In genomic region chr11:82850259-82850658, GRCm38 (mm10) we compare ENCODE assay signal across 20 mouse cellular contexts. TPM values are rescaled to one million over a fixed set of nuclear protein-coding genes. Genes with fewer than 3 reads are reported as not detected.
DNase-seq lines count a peak whose midpoint lies in the region; ATAC-seq and TF ChIP-seq lines count a peak whose summit lies in the region.
"Had no signal": no experiment of that assay in that cellular context is flagged by ENCODE, and none has a peak within 500 bp of the region (broad histone marks: within the 10 kb centered on the region; RNA-seq: fewer than 3 reads in every experiment).

No protein-coding gene starts in this region.

- H3K4me3 ChIP-seq in forebrain, embryonic 14.5 days (ENCODE audit: low read depth, low read length) = no peak overlapping the region
- H3K4me3 ChIP-seq in forebrain, embryonic 11.5 days (ENCODE audit: low read depth, low read length) = no peak overlapping the region
- no peak overlapping the region for H3K4me3 ChIP-seq in layer of hippocampus, adult 2 months
- no peak overlapping the region for H3K4me3 ChIP-seq in liver, embryonic 12.5 days
- H3K4me3 ChIP-seq in midbrain, embryonic 15.5 days = no peak overlapping the region
- H3K4me3 ChIP-seq in intestine, embryonic 16.5 days (ENCODE audit: low read length) = no peak overlapping the region
- H3K4me3 ChIP-seq: embryonic facial prominence, embryonic 13.5 days; heart, embryonic 10.5 days; limb, embryonic 15.5 days had no signal

- H3K27ac ChIP-seq in forebrain, embryonic 14.5 days (ENCODE audit: low read depth, low read length) = no peak overlapping the region
- no peak overlapping the region for H3K27ac ChIP-seq in forebrain, embryonic 11.5 days (ENCODE audit: low read depth, low read length)
- 0 out of 2 replicates have a peak overlapping the region, but pooled peaks have one; percentile 39 for H3K27ac ChIP-seq in layer of hippocampus, adult 2 months
- peak overlapping the region; percentile 82 for H3K27ac ChIP-seq in liver, embryonic 12.5 days
- 0 out of 2 replicates have a peak overlapping the region, but pooled peaks have one; percentile 31 for H3K27ac ChIP-seq in midbrain, embryonic 15.5 days
- no peak overlapping the region for H3K27ac ChIP-seq in intestine, embryonic 16.5 days (ENCODE audit: low read length)
- H3K27ac ChIP-seq: embryonic facial prominence, embryonic 13.5 days; heart, embryonic 10.5 days; limb, embryonic 15.5 days had no signal

- no peak overlapping the region for H3K4me2 ChIP-seq in forebrain, embryonic 14.5 days (ENCODE audit: low read length)
- no peak overlapping the region for H3K4me2 ChIP-seq in forebrain, embryonic 11.5 days (ENCODE audit: low read depth, low read length, severe bottlenecking)
- H3K4me2 ChIP-seq in liver, embryonic 12.5 days = no peak overlapping the region
- no peak overlapping the region for H3K4me2 ChIP-seq in midbrain, embryonic 15.5 days
- no peak overlapping the region for H3K4me2 ChIP-seq in intestine, embryonic 16.5 days (ENCODE audit: low read depth, low read length)
- H3K4me2 ChIP-seq: embryonic facial prominence, embryonic 13.5 days; limb, embryonic 15.5 days had no signal

- WGBS in forebrain, embryonic 14.5 days = 50% methylated on average over 5 of the region's 5 CpGs
- 59% methylated on average over 5 of the region's 5 CpGs for WGBS in forebrain, embryonic 11.5 days
- 83% methylated on average over 5 of the region's 5 CpGs for WGBS in liver, embryonic 12.5 days (ENCODE audit: insufficient replicate concordance)
- 47% methylated on average over 5 of the region's 5 CpGs for WGBS in midbrain, embryonic 15.5 days
- WGBS in intestine, embryonic 16.5 days = 80% methylated on average over 5 of the region's 5 CpGs

- no peak for DNase-seq in forebrain, embryonic 14.5 days (ENCODE audit: low spot score)
- no peak for DNase-seq in forebrain, embryonic 11.5 days (ENCODE audit: low spot score)
- no peak for DNase-seq in layer of hippocampus, adult 2 months (ENCODE audit: low spot score in 2 of 2)
- no peak for DNase-seq in layer of hippocampus, adult 11-12 months (ENCODE audit: low spot score)
- DNase-seq in cerebellum, postnatal 36 days = no peak
- DNase-seq: B cell, adult 2 months; cerebellum, postnatal 25 days; gastrocnemius, postnatal 14 days; heart, postnatal 14 days; layer of hippocampus, adult 9-11 months; lung, postnatal 14 days; right cerebral cortex, postnatal 25 days had no signal

- peak overlapping the region; percentile 0; the same call in 1 of the 2 replicates for H3K9ac ChIP-seq in forebrain, embryonic 14.5 days (ENCODE audit: low read length)
- no peak overlapping the region for H3K9ac ChIP-seq in forebrain, embryonic 11.5 days (ENCODE audit: low read length)
- H3K9ac ChIP-seq in liver, embryonic 12.5 days = 0 out of 2 replicates have a peak overlapping the region, but pooled peaks have one; percentile 10
- H3K9ac ChIP-seq in midbrain, embryonic 15.5 days = no peak overlapping the region
- no peak overlapping the region for H3K9ac ChIP-seq in intestine, embryonic 16.5 days (ENCODE audit: low read depth, low read length)
- H3K9ac ChIP-seq: embryonic facial prominence, embryonic 13.5 days; limb, embryonic 15.5 days had no signal

- TF ChIP-seq CTCF in layer of hippocampus, adult 2 months (conservative IDR thresholded peaks at IDR 0.05) = no peak

- no peak for ATAC-seq in forebrain, embryonic 14.5 days
- no peak for ATAC-seq in forebrain, embryonic 11.5 days (replicated peaks; ENCODE audit: low FRiP score)
- ATAC-seq in liver, embryonic 12.5 days = no peak
- ATAC-seq in midbrain, embryonic 15.5 days (replicated peaks) = no peak
- no peak for ATAC-seq in intestine, embryonic 16.5 days
- ATAC-seq: Patski had no signal

- H3K27me3 ChIP-seq in forebrain, embryonic 14.5 days (replicated peaks; ENCODE audit: control insufficient read depth, insufficient read depth, low read length) = no peaks in the 10 kb centered on the region
- H3K27me3 ChIP-seq in forebrain, embryonic 11.5 days (ENCODE audit: control insufficient read depth, insufficient read depth, low read length) = 0 out of 2 replicates have a peak, but pooled peaks cover under 1% of the 10 kb centered on the region
- no peaks in the 10 kb centered on the region for H3K27me3 ChIP-seq in liver, embryonic 12.5 days (replicated peaks)
- no peaks in the 10 kb centered on the region for H3K27me3 ChIP-seq in midbrain, embryonic 15.5 days (replicated peaks)
- H3K27me3 ChIP-seq in intestine, embryonic 16.5 days (replicated peaks; ENCODE audit: control insufficient read depth, insufficient read depth, low read length) = no peaks in the 10 kb centered on the region
- H3K27me3 ChIP-seq: embryonic facial prominence, embryonic 13.5 days; limb, embryonic 15.5 days; Patski had no signal

- peaks cover 11% of the 10 kb centered on the region for H3K4me1 ChIP-seq in forebrain, embryonic 14.5 days (ENCODE audit: control insufficient read depth, insufficient read depth, low read length)
- H3K4me1 ChIP-seq in forebrain, embryonic 11.5 days (replicated peaks; ENCODE audit: control insufficient read depth, insufficient read depth, low read length) = peaks cover 9% of the 10 kb centered on the region; the same call in 1 of the 2 replicates
- H3K4me1 ChIP-seq in liver, embryonic 12.5 days = peaks cover 99% of the 10 kb centered on the region
- H3K4me1 ChIP-seq in midbrain, embryonic 15.5 days = peaks cover 20% of the 10 kb centered on the region
- H3K4me1 ChIP-seq in intestine, embryonic 16.5 days (ENCODE audit: control insufficient read depth, insufficient read depth, low read length) = peaks cover 8% of the 10 kb centered on the region

- no peaks in the 10 kb centered on the region for H3K36me3 ChIP-seq in forebrain, embryonic 14.5 days (ENCODE audit: control insufficient read depth, insufficient read depth, low read length)
- H3K36me3 ChIP-seq in forebrain, embryonic 11.5 days (ENCODE audit: control insufficient read depth, insufficient read depth, low read length) = no peaks in the 10 kb centered on the region
- peaks cover 6% of the 10 kb centered on the region; the same call in 1 of the 2 replicates for H3K36me3 ChIP-seq in liver, embryonic 12.5 days
- no peaks in the 10 kb centered on the region for H3K36me3 ChIP-seq in midbrain, embryonic 15.5 days (replicated peaks)
- no peaks in the 10 kb centered on the region for H3K36me3 ChIP-seq in intestine, embryonic 16.5 days (ENCODE audit: control insufficient read depth, insufficient read depth, low read length)
- H3K36me3 ChIP-seq: embryonic facial prominence, embryonic 13.5 days; heart, embryonic 10.5 days; limb, embryonic 15.5 days had no signal

- H3K9me3 ChIP-seq in forebrain, embryonic 14.5 days (replicated peaks; ENCODE audit: control insufficient read depth, low read length) = no peaks in the 10 kb centered on the region
- no peaks in the 10 kb centered on the region for H3K9me3 ChIP-seq in forebrain, embryonic 11.5 days (ENCODE audit: control insufficient read depth, low read length)
- H3K9me3 ChIP-seq in liver, embryonic 12.5 days (replicated peaks) = no peaks in the 10 kb centered on the region
- no peaks in the 10 kb centered on the region for H3K9me3 ChIP-seq in midbrain, embryonic 15.5 days
- H3K9me3 ChIP-seq in intestine, embryonic 16.5 days (ENCODE audit: control insufficient read depth, low read length) = no peaks in the 10 kb centered on the region
- H3K9me3 ChIP-seq: embryonic facial prominence, embryonic 13.5 days; heart, embryonic 10.5 days; limb, embryonic 15.5 days had no signal

RNA-seq across cellular contexts. Expression of gene Rffl, which starts 20.8 kb away (rescaled TPM):
- 8.4 and 9.8 TPM in 2 replicates for polyA plus RNA-seq in forebrain, embryonic 14.5 days (2014; fragmentation: Nextera tagmentation; extraction: Ambion mirVana)
- polyA plus RNA-seq in forebrain, embryonic 11.5 days (2014; fragmentation: Nextera tagmentation; extraction: Ambion mirVana) = 17.0 and 18.4 TPM in 2 replicates
- 10 to 100 TPM in 1 of 2 experiments, 1 to 10 TPM in 1; 9.5 to 10.9 TPM for total RNA-seq in layer of hippocampus, adult 2 months (2021)
- polyA plus RNA-seq in liver, embryonic 12.5 days (2016; fragmentation: Nextera tagmentation; extraction: Ambion mirVana) = 28.1 and 28.8 TPM in 2 replicates
- polyA plus RNA-seq in midbrain, embryonic 15.5 days (2015; fragmentation: Nextera tagmentation; extraction: Ambion mirVana) = 4.1 and 4.6 TPM in 2 replicates
- 13.1 and 13.6 TPM in 2 replicates for polyA plus RNA-seq in intestine, embryonic 16.5 days (2015; fragmentation: Nextera tagmentation; extraction: Ambion mirVana)

RNA-seq across cellular contexts. Expression of gene Rad51d, which starts 40.2 kb away (rescaled TPM):
- polyA plus RNA-seq in forebrain, embryonic 14.5 days (2014; fragmentation: Nextera tagmentation; extraction: Ambion mirVana) = 14.2 and 16.8 TPM in 2 replicates
- polyA plus RNA-seq in forebrain, embryonic 11.5 days (2014; fragmentation: Nextera tagmentation; extraction: Ambion mirVana) = 15.6 and 17.4 TPM in 2 replicates
- total RNA-seq in layer of hippocampus, adult 2 months (2021) = 10 to 100 TPM; 15.1 to 16.4 TPM
- 8.6 and 10.0 TPM in 2 replicates for polyA plus RNA-seq in liver, embryonic 12.5 days (2016; fragmentation: Nextera tagmentation; extraction: Ambion mirVana)
- 12.1 and 13.9 TPM in 2 replicates for polyA plus RNA-seq in midbrain, embryonic 15.5 days (2015; fragmentation: Nextera tagmentation; extraction: Ambion mirVana)
- polyA plus RNA-seq in intestine, embryonic 16.5 days (2015; fragmentation: Nextera tagmentation; extraction: Ambion mirVana) = 13.9 and 15.0 TPM in 2 replicates

RNA-seq across cellular contexts. Expression of gene Fndc8, which starts 41.7 kb away (rescaled TPM):
- 0.18 and 0.48 TPM in 2 replicates for polyA plus RNA-seq in forebrain, embryonic 14.5 days (2014; fragmentation: Nextera tagmentation; extraction: Ambion mirVana)
- 0.44 and 0.48 TPM in 2 replicates for polyA plus RNA-seq in forebrain, embryonic 11.5 days (2014; fragmentation: Nextera tagmentation; extraction: Ambion mirVana)
- not detected for total RNA-seq in layer of hippocampus, adult 2 months (2021)
- polyA plus RNA-seq in liver, embryonic 12.5 days (2016; fragmentation: Nextera tagmentation; extraction: Ambion mirVana) = 0.08 and 0.19 TPM in 2 replicates
- 0.78 and 1.2 TPM in 2 replicates for polyA plus RNA-seq in midbrain, embryonic 15.5 days (2015; fragmentation: Nextera tagmentation; extraction: Ambion mirVana)
- polyA plus RNA-seq in intestine, embryonic 16.5 days (2015; fragmentation: Nextera tagmentation; extraction: Ambion mirVana) = 0.16 and 0.23 TPM in 2 replicates
- total RNA-seq: gastrocnemius, postnatal 14 days; heart, postnatal 14 days; megakaryocyte-erythroid progenitor cell, adult 5-6 weeks had no signal

RNA-seq across cellular contexts. Expression of gene Nle1, which starts 58.0 kb away (rescaled TPM):
- 23.4 and 25.7 TPM in 2 replicates for polyA plus RNA-seq in forebrain, embryonic 14.5 days (2014; fragmentation: Nextera tagmentation; extraction: Ambion mirVana)
- 31.9 and 34.8 TPM in 2 replicates for polyA plus RNA-seq in forebrain, embryonic 11.5 days (2014; fragmentation: Nextera tagmentation; extraction: Ambion mirVana)
- total RNA-seq in layer of hippocampus, adult 2 months (2021) = 10 to 100 TPM; 46.0 to 48.8 TPM
- polyA plus RNA-seq in liver, embryonic 12.5 days (2016; fragmentation: Nextera tagmentation; extraction: Ambion mirVana) = 30.6 and 30.7 TPM in 2 replicates
- polyA plus RNA-seq in midbrain, embryonic 15.5 days (2015; fragmentation: Nextera tagmentation; extraction: Ambion mirVana) = 33.8 and 36.8 TPM in 2 replicates
- polyA plus RNA-seq in intestine, embryonic 16.5 days (2015; fragmentation: Nextera tagmentation; extraction: Ambion mirVana) = 25.8 and 31.2 TPM in 2 replicates

Comparison
In these comparisons a context has a peak if more than half of its experiments do, and no peak if none do; other contexts are left out.
1. H3K9ac ChIP-seq: peak in forebrain, embryonic 14.5 days (single experiment) and liver, embryonic 12.5 days (single experiment); none in forebrain, embryonic 11.5 days (single experiment), midbrain, embryonic 15.5 days (single experiment) and intestine, embryonic 16.5 days (single experiment).
2. H3K27ac ChIP-seq: peak in layer of hippocampus, adult 2 months (single experiment), liver, embryonic 12.5 days (single experiment) and midbrain, embryonic 15.5 days (single experiment); none in forebrain, embryonic 14.5 days (single experiment), forebrain, embryonic 11.5 days (single experiment) and intestine, embryonic 16.5 days (single experiment).